Mouse (Mus musculus): ENCODE measurements around the gene Exd1.

DNA sequence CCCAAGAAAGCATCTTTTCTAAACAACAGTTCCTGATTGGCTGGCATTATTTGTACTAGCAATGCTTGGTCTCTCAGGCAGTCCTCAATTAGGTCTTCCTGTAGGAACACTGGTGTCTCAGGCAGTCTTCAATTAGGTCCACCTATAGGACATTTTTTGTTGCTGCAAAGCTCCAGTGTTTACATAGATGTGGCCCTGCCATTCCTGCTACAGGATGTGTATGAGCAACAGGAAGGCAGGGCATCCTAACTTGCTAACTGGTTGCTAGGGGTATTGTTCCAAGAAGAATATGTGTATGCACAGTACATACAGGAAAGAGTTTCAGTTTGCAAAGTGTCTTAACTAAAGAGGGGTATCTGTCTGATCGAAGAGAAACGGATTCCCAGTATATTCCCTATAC lies 51.3 kb downstream of the Exd1 start:
- TF ChIP-seq ZNF384 (IDR thresholded peaks at IDR 0.05; ENCODE audit: low read depth, low read length) (no peak), CTCF (IDR thresholded peaks at IDR 0.05 in 2 of 3, conservative IDR thresholded peaks at IDR 0.05 in 1 of 3; ENCODE audit: control insufficient read depth in 1 of 3, insufficient read depth in 1 of 3, low read depth in 2 of 3, low read length in 3 of 3, poor library complexity in 1 of 3, severe bottlenecking in 1 of 3) (no peak), POLR2A (IDR thresholded peaks at IDR 0.05; ENCODE audit: control insufficient read depth in 1 of 2, insufficient read depth in 1 of 2, low read depth in 1 of 2, low read length in 2 of 2, poor library complexity in 1 of 2) (no peak), MXI1 (IDR thresholded peaks at IDR 0.05; ENCODE audit: low read depth, low read length) (no peak), EP300 (IDR thresholded peaks at IDR 0.05; ENCODE audit: low read depth in 1 of 2, low read length in 2 of 2) (no peak), POLR2AphosphoS2 (IDR thresholded peaks at IDR 0.05; ENCODE audit: low read length) (no peak), RAD21 (IDR thresholded peaks at IDR 0.05; ENCODE audit: low read depth, low read length) (no peak), JUND (IDR thresholded peaks at IDR 0.05; ENCODE audit: low read depth, low read length) (no peak), CHD2 (IDR thresholded peaks at IDR 0.05; ENCODE audit: low read length) (no peak), UBTF (IDR thresholded peaks at IDR 0.05; ENCODE audit: borderline replicate concordance, insufficient read depth, low read depth, low read length) (no peak), CHD1 (IDR thresholded peaks at IDR 0.05; ENCODE audit: low read depth, low read length) (no peak), MAFK (IDR thresholded peaks at IDR 0.05; ENCODE audit: borderline replicate concordance, low read depth, low read length) (no peak)

Measured in MEL (cell line).